Mouse (Mus musculus): ENCODE measurements around the gene Ephb2.
A peak's percentile ranks its signal among the peaks of the same experiment; 100 is the strongest.

GRCm38 (mm10) chr4:136696381-136696925, 139.3 kb downstream of the Ephb2 start:
- TF ChIP-seq POLR2A (IDR thresholded peaks at IDR 0.05; ENCODE audit: control insufficient read depth, low read depth, low read length) = no peak
- peak; percentile 97; the same call in 1 of the 2 replicates for TF ChIP-seq CTCF (IDR thresholded peaks at IDR 0.05; ENCODE audit: control insufficient read depth, insufficient read depth, insufficient replicate concordance, low read depth, low read length)

Measured in testis, adult 2 months (tissue).